Mouse (Mus musculus) T-helper 1 cell (primary cell): ENCODE results near the gene Dot1l.
"Not testable (repeated sequence)": the region's sequence is repeated elsewhere in the genome, so short reads cannot be mapped to it uniquely, and the experiment has no call there.

Experiments
- in situ Hi-C: fragments of 300-600 bp; cut with MboI, MseI; formaldehyde crosslinking; loops from one replicate; pipeline ENCODE4 v1.15.1; 2025; ENCODE audit warnings: high pct_unique_total_duplicates

Gene Dot1l

GRCm38 (mm10) chr10:80808985-80809632 is 54.1 kb downstream of the Dot1l start:
- in situ Hi-C loops = no loop called here

- in situ Hi-C loops = no loop called here
These were observed 55.1 kb downstream of the Dot1l start for GRCm38 (mm10) chr10:80810084-80810483.

GRCm38 (mm10) chr10:80812391-80813041 is 57.5 kb downstream of the Dot1l start:
- in situ Hi-C loops = no loop called here

- in situ Hi-C loops = no loop called here
These were observed 58.4 kb downstream of the Dot1l start, which contains the start of gene Jsrp1 for GRCm38 (mm10) chr10:80813366-80813765. Gene Jsrp1 (minus strand): TSS chr10:80813498.

- in situ Hi-C loops = no loop called here
These were observed 59.8 kb downstream of the Dot1l start for GRCm38 (mm10) chr10:80814800-80815199.

GRCm38 (mm10) chr10:80816303-80816702 is 61.3 kb downstream of the Dot1l start:
- in situ Hi-C loops = not testable (repeated sequence)

- in situ Hi-C loops = no loop called here
These were observed 62.2 kb downstream of the Dot1l start for GRCm38 (mm10) chr10:80817164-80817563.

GRCm38 (mm10) chr10:80817955-80818354 is 62.9 kb downstream of the Dot1l start:
- in situ Hi-C loops = not testable (repeated sequence)

- in situ Hi-C loops = no loop called here
These were observed 63.7 kb downstream of the Dot1l start for GRCm38 (mm10) chr10:80818599-80819281.

- in situ Hi-C loops = no loop called here
These were observed 64.4 kb downstream of the Dot1l start for GRCm38 (mm10) chr10:80819406-80819805.

- in situ Hi-C loops = loop anchor here (10.0 kb wide), 1 partner anchor 553 kb away; the partner anchor contains the start of gene Fzr1
These were observed 67.0 kb downstream of the Dot1l start for GRCm38 (mm10) chr10:80821991-80822390.

GRCm38 (mm10) chr10:80822528-80822927 is 67.5 kb downstream of the Dot1l start:
- in situ Hi-C loops = loop anchor here (10.0 kb wide), 1 partner anchor 552 kb away; the partner anchor contains the start of gene Fzr1

- in situ Hi-C loops = loop anchor here (10.0 kb wide), 1 partner anchor 551 kb away; the partner anchor contains the start of gene Fzr1
These were observed 68.3 kb downstream of the Dot1l start for GRCm38 (mm10) chr10:80823316-80823715.

GRCm38 (mm10) chr10:80823847-80824643 is 69.0 kb downstream of the Dot1l start:
- in situ Hi-C loops = loop anchor here (10.0 kb wide), 1 partner anchor 551 kb away; the partner anchor contains the start of gene Fzr1

GRCm38 (mm10) chr10:80824827-80825226 is 69.8 kb downstream of the Dot1l start:
- in situ Hi-C loops = loop anchor here (5.0 to 10.0 kb wide), 2 partner anchors 52 to 550 kb away; partner anchors contain the start of gene Fzr1

- in situ Hi-C loops = loop anchor here (5.0 to 10.0 kb wide), 2 partner anchors 51 to 548 kb away; partner anchors contain the start of gene Fzr1
These were observed 71.4 kb downstream of the Dot1l start, which contains the start of gene Oaz1 for GRCm38 (mm10) chr10:80826151-80827062. Gene Oaz1 (plus strand): TSS chr10:80826656.

- in situ Hi-C loops = loop anchor here (5.0 to 10.0 kb wide), 2 partner anchors 50 to 548 kb away; partner anchors contain the start of gene Fzr1
These were observed 72.3 kb downstream of the Dot1l start for GRCm38 (mm10) chr10:80827063-80827869.

- in situ Hi-C loops = loop anchor here (5.0 to 10.0 kb wide), 2 partner anchors 49 to 547 kb away; partner anchors contain the start of gene Fzr1
These were observed 72.9 kb downstream of the Dot1l start for GRCm38 (mm10) chr10:80827870-80828420.

- in situ Hi-C loops = loop anchor here (5.0 to 10.0 kb wide), 2 partner anchors 49 to 546 kb away; partner anchors contain the start of gene Fzr1
These were observed 73.6 kb downstream of the Dot1l start for GRCm38 (mm10) chr10:80828587-80828986.
